Mouse (Mus musculus) stomach, embryonic 16.5 days (tissue): ENCODE results near the gene Myo19. TPM values are rescaled to one million over a fixed set of nuclear protein-coding genes. Genes with fewer than 3 reads are reported as not detected.

Experiments used
- ATAC-seq: fragments of 200-750 bp; cut with Nextera tagmentation; 2 replicates; pipeline ENCODE4 v1.8.0; 2017; ENCODE audit warnings: moderate number of reproducible peaks, moderate TSS enrichment; ENCODE audit not compliant: insufficient read depth, low FRiP score
- H3K27ac ChIP-seq: fragments of 300-500 bp; sonication (generic); 2 replicates; pipeline ENCODE4 v1.5.1; 2014; ENCODE audit warnings: low read length
- H3K27me3 ChIP-seq: fragments of 300-500 bp; sonication (generic); 2 replicates; pipeline ENCODE4 v1.6.1; 2014; ENCODE audit warnings: low read length, control low read depth, mixed read lengths; ENCODE audit not compliant: control insufficient read depth, insufficient read depth
- H3K36me3 ChIP-seq: fragments of 300-500 bp; sonication (generic); 2 replicates; pipeline ENCODE4 v1.6.1; 2014; ENCODE audit warnings: low read length; ENCODE audit not compliant: control insufficient read depth, insufficient read depth
- H3K4me1 ChIP-seq: fragments of 300-500 bp; sonication (generic); 2 replicates; pipeline ENCODE4 v1.6.1; 2014; ENCODE audit warnings: low read length, control low read depth, mixed read lengths; ENCODE audit not compliant: control insufficient read depth, insufficient read depth
- H3K4me2 ChIP-seq: fragments of 300-500 bp; sonication (generic); 2 replicates; pipeline ENCODE4 v1.6.1; 2014; ENCODE audit warnings: low read depth, low read length, mixed read lengths
- H3K4me3 ChIP-seq: fragments of 300-500 bp; sonication (generic); replicated peaks from 2 replicates; pipeline ENCODE4 v1.5.1; 2014; ENCODE audit warnings: mild to moderate bottlenecking, low read length
- H3K9ac ChIP-seq: fragments of 300-500 bp; sonication (generic); 2 replicates; pipeline ENCODE4 v1.6.1; 2014; ENCODE audit warnings: low read length
- H3K9me3 ChIP-seq: fragments of 300-500 bp; sonication (generic); replicated peaks from 2 replicates; pipeline ENCODE4 v1.6.1; 2016; ENCODE audit warnings: low read length, control low read depth; ENCODE audit not compliant: control insufficient read depth
- WGBS: fragments of 180-500 bp; shearing (Covaris S2); extraction: QIAGEN DNeasy Blood & Tissue Kit; methylation state at CpG from one replicate; pipeline ENCODE4 v1.1.7; 2014; 5-methylcytosine and 5-hydroxymethylcytosine counted together
- polyA plus RNA-seq: library from polyadenylated mRNA; unstranded; fragments of >200 nt; fragmentation: Nextera tagmentation; extraction: Ambion mirVana; gene quantifications from 2 replicates; pipeline ENCODE4 v1.2.1, GENCODE M21; 2015

Gene Myo19
- polyA plus RNA-seq, 1 experiment from 2014 or later: 7.7 TPM

DNA sequence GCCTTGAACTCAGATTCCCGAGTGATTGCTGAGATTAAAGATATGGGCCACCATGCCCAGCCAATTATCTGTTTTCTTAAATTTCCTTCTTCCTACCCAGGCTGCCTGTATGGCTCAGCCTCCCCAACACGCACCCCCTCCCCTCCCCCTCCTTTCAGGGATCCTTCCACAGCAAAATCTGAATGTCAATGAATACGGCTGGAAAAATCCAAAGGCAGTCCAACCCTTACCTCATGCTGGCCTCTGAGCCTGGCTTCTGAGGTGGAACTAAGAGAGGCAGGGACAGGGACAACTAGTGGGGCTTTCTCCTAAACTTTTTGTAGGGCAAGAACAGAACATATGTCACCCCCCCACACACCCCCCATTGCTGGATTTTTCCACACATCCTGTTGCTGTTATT lies 68.2 kb downstream of the Myo19 start:
- ATAC-seq: no peak
- no peaks in the 10 kb centered on the region for H3K27me3 ChIP-seq
- no peaks in the 10 kb centered on the region for H3K36me3 ChIP-seq
- no peak overlapping the region for H3K4me2 ChIP-seq
- WGBS: 50% methylated on average over 3 of the region's 3 CpGs
- H3K9ac ChIP-seq: no peak overlapping the region
- H3K9me3 ChIP-seq: no peaks in the 10 kb centered on the region
- no peak overlapping the region for H3K4me3 ChIP-seq
- no peaks in the 10 kb centered on the region for H3K4me1 ChIP-seq
- H3K27ac ChIP-seq: no peak overlapping the region

DNA sequence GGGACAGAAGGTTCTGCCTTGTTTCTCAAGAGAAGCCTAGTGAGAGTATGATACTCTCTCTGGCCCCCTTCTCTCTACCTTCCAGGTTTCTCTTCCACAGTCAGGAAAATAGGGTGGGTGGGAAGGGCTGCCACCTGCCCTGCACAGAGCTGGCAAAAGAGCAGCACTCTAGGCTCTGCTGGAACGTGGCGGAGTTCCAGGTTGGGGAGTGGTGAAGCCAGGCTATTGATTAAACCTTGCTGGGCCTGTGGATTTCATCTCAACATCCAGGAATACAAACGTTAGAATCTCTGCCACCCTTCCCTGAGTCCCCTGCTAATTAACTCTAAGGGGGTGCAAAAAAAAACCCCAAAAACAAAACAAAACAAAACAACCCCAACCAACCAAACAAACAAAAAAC lies 68.6 kb downstream of the Myo19 start:
- H3K4me1 ChIP-seq: no peaks in the 10 kb centered on the region
- 33% methylated on average over 3 of the region's 3 CpGs for WGBS
- no peaks in the 10 kb centered on the region for H3K36me3 ChIP-seq
- H3K4me2 ChIP-seq: no peak overlapping the region
- ATAC-seq: no peak
- H3K27me3 ChIP-seq: no peaks in the 10 kb centered on the region
- no peak overlapping the region for H3K4me3 ChIP-seq
- H3K9ac ChIP-seq: no peak overlapping the region
- H3K27ac ChIP-seq: no peak overlapping the region
- no peaks in the 10 kb centered on the region for H3K9me3 ChIP-seq

DNA sequence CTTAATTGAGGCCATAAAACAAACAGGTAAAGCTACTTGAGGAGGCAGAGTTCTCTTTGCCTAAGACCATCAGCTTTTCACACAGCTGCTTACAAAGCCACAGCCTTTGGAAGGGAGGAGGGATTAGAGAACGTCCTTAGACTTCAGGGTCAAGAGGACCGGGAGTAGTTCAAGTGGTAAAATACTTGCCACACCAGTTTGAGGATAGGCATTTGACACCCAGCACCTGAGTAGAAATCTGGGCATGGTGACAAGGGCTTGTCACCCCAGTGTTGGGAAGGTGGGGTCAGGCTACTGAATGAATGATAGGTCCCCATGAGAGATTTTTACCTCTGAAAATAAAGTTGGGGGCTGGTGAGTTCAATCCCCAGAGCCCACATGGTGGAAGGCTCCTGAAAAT lies 72.7 kb downstream of the Myo19 start:
- H3K9ac ChIP-seq: no peak overlapping the region
- H3K4me2 ChIP-seq: no peak overlapping the region
- no peak overlapping the region for H3K27ac ChIP-seq
- ATAC-seq: no peak
- H3K4me1 ChIP-seq: peaks cover 3% of the 10 kb centered on the region
- H3K36me3 ChIP-seq: no peaks in the 10 kb centered on the region
- no peaks in the 10 kb centered on the region for H3K9me3 ChIP-seq
- WGBS: 38% methylated on average over 2 of the region's 2 CpGs
- peaks cover 19% of the 10 kb centered on the region for H3K27me3 ChIP-seq
- H3K4me3 ChIP-seq: no peak overlapping the region

DNA sequence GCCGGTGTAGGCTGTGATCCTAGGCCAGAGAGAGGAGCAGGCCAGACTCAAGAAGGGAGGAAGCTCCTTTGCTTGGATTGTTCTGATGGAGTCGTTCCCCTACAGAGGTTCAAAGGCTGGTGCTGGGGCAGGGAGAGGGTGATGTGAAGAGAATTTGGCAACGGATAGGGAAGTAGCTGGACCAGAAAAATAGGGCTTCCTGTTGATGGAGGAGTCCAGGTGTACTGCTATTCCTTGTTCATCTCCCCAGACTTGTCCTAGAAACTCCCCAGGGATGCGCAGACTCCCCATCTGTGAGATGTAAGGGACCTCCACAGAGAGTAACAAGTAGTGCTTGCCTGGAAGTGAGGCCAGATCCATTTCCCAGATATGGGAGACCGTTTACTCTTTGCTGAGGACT lies 76.5 kb downstream of the Myo19 start:
- no peak overlapping the region for H3K9ac ChIP-seq
- peaks cover 9% of the 10 kb centered on the region for H3K4me1 ChIP-seq
- H3K4me2 ChIP-seq: no peak overlapping the region
- H3K27ac ChIP-seq: no peak overlapping the region
- 29% methylated on average over 5 of the region's 5 CpGs for WGBS
- H3K9me3 ChIP-seq: no peaks in the 10 kb centered on the region
- no peaks in the 10 kb centered on the region for H3K36me3 ChIP-seq
- H3K27me3 ChIP-seq: peaks cover 38% of the 10 kb centered on the region
- no peak overlapping the region for H3K4me3 ChIP-seq
- no peak for ATAC-seq

DNA sequence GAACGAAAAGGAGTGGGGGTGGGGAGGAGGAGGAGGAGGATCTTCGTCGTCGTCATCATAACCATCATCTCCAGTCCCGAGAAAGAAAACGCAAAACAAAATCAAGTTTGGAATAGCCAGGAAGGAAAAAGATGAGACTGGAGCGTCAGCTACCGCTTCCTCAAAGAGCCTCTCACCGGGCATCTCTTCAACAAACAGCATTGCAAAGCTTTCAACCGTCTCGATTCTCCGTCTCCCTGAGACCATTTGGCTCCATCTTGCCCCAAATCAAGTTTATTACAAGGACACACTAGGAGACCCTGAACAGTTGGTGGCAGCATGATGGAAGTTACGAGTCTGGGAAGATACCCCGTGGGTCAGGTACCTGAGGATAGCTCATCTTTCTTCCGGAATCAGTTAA lies 77.2 kb downstream of the Myo19 start:
- Histone ChIP-seq H3K4me1 (peaks cover 9% of the 10 kb centered on the region), H3K27me3 (peaks cover 38% of the 10 kb centered on the region), H3K4me3 (peak overlapping the region; percentile 33), H3K9ac (no peak overlapping the region), H3K27ac (no peak overlapping the region), H3K4me2 (peak overlapping the region; percentile 46), H3K9me3 (no peaks in the 10 kb centered on the region), H3K36me3 (no peaks in the 10 kb centered on the region)
- ATAC-seq: no peak
- 5% methylated on average over 15 of the region's 15 CpGs for WGBS

DNA sequence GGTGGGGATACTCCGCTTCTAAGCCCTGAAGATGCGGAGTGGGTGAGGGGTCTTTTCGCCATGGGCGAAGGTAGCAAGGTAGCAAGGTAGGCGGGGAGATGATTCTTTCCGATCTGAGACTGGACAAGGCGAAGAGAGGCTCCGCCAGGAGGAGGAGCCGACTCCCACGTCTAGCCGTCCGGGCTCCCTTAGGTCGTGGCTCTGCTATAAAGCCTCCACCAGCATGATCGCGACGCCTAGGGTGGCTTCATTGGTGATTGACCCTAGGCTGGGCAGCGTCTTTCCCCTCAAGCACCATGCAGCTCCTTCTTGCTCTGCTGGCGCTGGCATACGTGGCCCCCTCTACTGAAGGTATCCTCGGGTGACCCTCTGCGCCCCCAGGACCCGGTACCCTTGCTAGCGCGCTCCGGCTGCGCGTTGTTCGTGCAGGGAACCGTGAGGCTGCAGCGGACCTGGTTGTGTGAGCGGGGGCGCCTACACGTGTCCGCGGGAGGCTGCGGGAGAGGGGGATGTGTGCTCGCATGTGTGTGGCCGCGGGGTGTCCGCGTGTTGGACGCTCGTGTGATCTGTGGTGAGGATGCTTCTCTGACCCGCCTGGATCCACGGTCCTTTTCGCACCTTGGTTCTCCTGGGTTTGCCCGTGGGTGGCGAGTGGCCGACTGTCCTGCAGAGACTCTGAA lies 77.8 kb downstream of the Myo19 start, which contains the start of gene Car4:
Gene Car4 (plus strand): TSS at position 196 of the 680 bp plus-strand sequence.
- no peak; the same call in 1 of the 2 replicates for ATAC-seq
- Histone ChIP-seq H3K4me1 (peaks cover 9% of the 10 kb centered on the region), H3K9me3 (no peaks in the 10 kb centered on the region), H3K4me3 (peak within 1 kb of the TSS; percentile 33), H3K9ac (no peak within 1 kb of the TSS), H3K4me2 (peak within 1 kb of the TSS; percentile 46), H3K27ac (no peak within 1 kb of the TSS), H3K36me3 (no peaks in the 10 kb centered on the region), H3K27me3 (peaks cover 38% of the 10 kb centered on the region)
- WGBS: under 1% methylated on average over 49 of the region's 49 CpGs

DNA sequence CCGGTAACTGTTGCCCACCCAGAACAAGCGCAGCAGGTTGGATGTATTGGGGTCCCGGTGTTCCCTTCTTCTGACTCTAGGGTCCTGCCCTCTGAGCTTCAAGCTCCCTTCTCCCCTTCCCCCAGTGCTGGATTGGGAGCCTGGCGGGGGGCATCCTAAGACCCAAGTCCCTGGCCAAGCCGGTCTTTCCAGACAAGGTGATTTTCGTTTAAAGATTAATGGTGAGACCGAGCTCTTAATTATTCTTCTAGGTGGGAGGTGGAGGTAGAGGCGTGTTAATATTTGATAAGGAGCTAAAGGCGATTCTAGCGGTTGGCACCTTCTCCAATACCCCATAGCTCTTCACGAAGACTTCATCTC lies 78.3 kb downstream of the Myo19 start:
- H3K4me2 ChIP-seq: peak overlapping the region; percentile 46; the same call in 1 of the 2 replicates
- no peaks in the 10 kb centered on the region for H3K36me3 ChIP-seq
- H3K4me1 ChIP-seq: peaks cover 9% of the 10 kb centered on the region
- peaks cover 38% of the 10 kb centered on the region for H3K27me3 ChIP-seq
- no peak for ATAC-seq
- no peaks in the 10 kb centered on the region for H3K9me3 ChIP-seq
- no peak overlapping the region for H3K27ac ChIP-seq
- H3K4me3 ChIP-seq: peak overlapping the region; percentile 33; the same call in 1 of the 2 replicates
- H3K9ac ChIP-seq: no peak overlapping the region
- WGBS: 1% methylated on average over 11 of the region's 11 CpGs

DNA sequence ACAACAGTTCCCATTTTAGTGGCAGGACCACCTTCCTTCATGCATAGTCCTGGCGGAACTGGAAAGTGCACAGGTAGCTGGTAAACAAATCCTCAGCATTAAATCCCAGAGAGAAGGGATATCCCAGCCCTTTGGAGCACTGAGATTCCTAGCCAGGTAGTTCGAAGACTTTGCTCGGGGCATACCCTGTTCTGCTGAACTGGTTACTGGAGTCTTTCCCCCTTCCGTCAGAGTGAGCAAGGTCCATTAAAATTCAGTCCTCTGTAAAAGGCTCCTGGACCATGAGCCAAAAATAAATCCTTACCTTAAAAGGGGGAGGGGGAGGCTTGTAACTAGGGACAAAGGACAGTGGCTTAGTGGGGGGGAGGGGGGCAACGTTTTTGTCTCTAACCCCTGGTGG lies 79.2 kb downstream of the Myo19 start:
- H3K9ac ChIP-seq: no peak overlapping the region
- ATAC-seq: no peak
- H3K27ac ChIP-seq: no peak overlapping the region
- peaks cover 9% of the 10 kb centered on the region for H3K4me1 ChIP-seq
- H3K4me2 ChIP-seq: no peak overlapping the region
- peaks cover 38% of the 10 kb centered on the region for H3K27me3 ChIP-seq
- no peaks in the 10 kb centered on the region for H3K36me3 ChIP-seq
- H3K4me3 ChIP-seq: no peak overlapping the region
- H3K9me3 ChIP-seq: no peaks in the 10 kb centered on the region
- WGBS: 35% methylated on average over 5 of the region's 5 CpGs

DNA sequence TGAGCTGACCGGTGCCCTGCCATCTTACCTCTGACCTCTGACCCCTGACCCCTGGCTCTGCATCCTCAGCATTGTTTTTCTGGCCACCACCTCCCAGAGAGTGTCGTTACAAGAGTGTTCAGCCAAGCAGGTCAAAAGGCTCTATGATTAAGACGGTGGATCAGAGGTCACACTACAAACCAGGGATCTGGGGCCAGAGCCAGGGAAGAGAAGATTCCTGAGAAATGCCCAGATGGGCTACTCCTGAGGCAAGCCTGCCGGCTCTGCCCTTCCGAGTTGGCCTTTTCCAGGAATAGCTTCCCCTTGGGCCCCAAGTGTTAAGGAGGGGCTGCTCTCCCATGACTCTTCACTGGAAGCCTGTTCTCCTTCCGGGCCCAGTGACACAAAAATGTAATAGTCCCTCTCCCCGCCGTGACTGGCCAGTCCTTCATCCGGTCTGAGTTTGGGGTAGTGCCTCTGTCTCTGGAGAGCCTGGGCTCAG lies 79.8 kb downstream of the Myo19 start:
- Histone ChIP-seq H3K4me1 (peaks cover 9% of the 10 kb centered on the region), H3K9me3 (no peaks in the 10 kb centered on the region), H3K36me3 (no peaks in the 10 kb centered on the region), H3K9ac (no peak overlapping the region), H3K4me2 (no peak overlapping the region), H3K27ac (no peak overlapping the region), H3K27me3 (peaks cover 38% of the 10 kb centered on the region), H3K4me3 (no peak overlapping the region)
- ATAC-seq: no peak
- 6% methylated on average over 9 of the region's 9 CpGs for WGBS
